Mouse (Mus musculus): ENCODE data around the gene Txk.

DNA sequence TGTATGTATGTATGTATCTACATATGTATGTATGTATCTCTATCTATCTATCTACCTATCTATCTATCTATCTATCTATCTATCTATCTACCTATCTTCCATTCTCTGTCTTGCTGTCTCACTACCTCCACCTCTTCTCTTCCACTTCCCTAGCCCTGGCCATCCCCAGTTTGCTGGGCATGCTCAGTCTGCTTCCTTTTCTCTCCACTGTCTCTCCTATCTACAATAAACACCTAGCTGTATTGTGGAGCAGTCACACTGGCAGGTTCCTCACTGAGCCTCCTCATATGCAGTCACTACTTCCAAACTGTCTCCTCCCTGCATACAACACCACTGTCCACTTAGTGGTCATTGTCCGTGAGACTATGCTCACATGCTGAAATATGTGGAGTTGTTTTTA is 19.7 kb downstream of the Txk start:
- TF ChIP-seq CTCF (IDR thresholded peaks at IDR 0.05; ENCODE audit: borderline replicate concordance, insufficient read depth, low read depth, low read length) (no peak), POLR2A (IDR thresholded peaks at IDR 0.05; ENCODE audit: borderline replicate concordance, insufficient read depth, low read length) (no peak)

Measured in cerebellum, adult 2 months (tissue).